Mouse (Mus musculus) thymus, adult 2 months (tissue): ENCODE measurements around the gene Olfr1196.

Experiments
- CTCF ChIP-seq: fragments of 200-500 bp; IDR thresholded peaks from 2 replicates; pipeline ENCODE4 v1.5.1; 2012; ENCODE audit warnings: mild to moderate bottlenecking, control low read depth, low read length, moderate library complexity, borderline replicate concordance; ENCODE audit not compliant: control insufficient read depth, poor library complexity, insufficient read depth; ENCODE audit errors: extremely low read depth
- POLR2A ChIP-seq: fragments of 200-500 bp; IDR thresholded peaks from 2 replicates; pipeline ENCODE4 v1.6.1; 2012; ENCODE audit warnings: mild to moderate bottlenecking, low read length, control low read depth, moderate library complexity; ENCODE audit not compliant: control insufficient read depth, poor library complexity, insufficient read depth; ENCODE audit errors: extremely low read depth

GRCm38 (mm10) chr2:88751270-88751669 lies 46.9 kb upstream of the Olfr1196 start, which contains the start of gene Olfr1198:
- TF ChIP-seq CTCF: no peak
- no peak for TF ChIP-seq POLR2A
